Mouse (Mus musculus) hindbrain, embryonic 14.5 days (tissue): ENCODE results near the gene Pramef6. TPM values are rescaled to one million over a fixed set of nuclear protein-coding genes. Genes with fewer than 3 reads are reported as not detected.
"Not testable (repeated sequence)": the region's sequence is repeated elsewhere in the genome, so short reads cannot be mapped to it uniquely, and the experiment has no call there.

Experiments
- ATAC-seq: fragments of 200-750 bp; cut with Nextera tagmentation; 2 replicates; pipeline ENCODE4 v1.8.0; 2017; ENCODE audit warnings: moderate number of reproducible peaks, mild to moderate bottlenecking, moderate TSS enrichment, moderate library complexity; ENCODE audit not compliant: low FRiP score
- DNase-seq: peaks from one replicate; pipeline ENCODE4 v3.0.0-alpha.2; 2015; ENCODE audit warnings: low spot score
- H3K27ac ChIP-seq: fragments of 300-500 bp; sonication (generic); 2 replicates; pipeline ENCODE4 v1.5.1; 2014; ENCODE audit warnings: mild to moderate bottlenecking, moderate library complexity
- H3K27me3 ChIP-seq: fragments of 300-500 bp; sonication (generic); 2 replicates; pipeline ENCODE4 v1.6.1; 2014; ENCODE audit warnings: mild to moderate bottlenecking, low read length, mixed read lengths; ENCODE audit not compliant: control insufficient read depth, insufficient read depth
- H3K36me3 ChIP-seq: fragments of 300-500 bp; sonication (generic); replicated peaks from 2 replicates; pipeline ENCODE4 v1.6.1; 2014; ENCODE audit not compliant: control insufficient read depth, insufficient read depth
- H3K4me1 ChIP-seq: fragments of 300-500 bp; sonication (generic); replicated peaks from 2 replicates; pipeline ENCODE4 v1.6.1; 2014; ENCODE audit warnings: antibody characterized with exemption, low read length, mixed read lengths; ENCODE audit not compliant: control insufficient read depth, insufficient read depth
- H3K4me2 ChIP-seq: fragments of 300-500 bp; sonication (generic); replicated peaks from 2 replicates; pipeline ENCODE4 v1.6.1; 2014; ENCODE audit warnings: mild to moderate bottlenecking, moderate library complexity
- H3K4me3 ChIP-seq: fragments of 300-500 bp; sonication (generic); replicated peaks from 2 replicates; pipeline ENCODE4 v1.5.1; 2014; ENCODE audit warnings: mild to moderate bottlenecking, low read length
- H3K9ac ChIP-seq: fragments of 300-500 bp; sonication (generic); 2 replicates; pipeline ENCODE4 v1.6.1; 2014
- H3K9me3 ChIP-seq: fragments of 300-500 bp; sonication (generic); 2 replicates; pipeline ENCODE4 v1.6.1; 2016; ENCODE audit warnings: low read length; ENCODE audit not compliant: control insufficient read depth
- WGBS: fragments of 180-500 bp; shearing (Covaris S2); extraction: QIAGEN DNeasy Blood & Tissue Kit; methylation state at CpG from one replicate; pipeline ENCODE4 v1.1.7; 2014; 5-methylcytosine and 5-hydroxymethylcytosine counted together
- polyA plus RNA-seq: library from polyadenylated mRNA; unstranded; fragments of >200 nt; fragmentation: Nextera tagmentation; extraction: Ambion mirVana; gene quantifications from 2 replicates; pipeline ENCODE4 v1.2.1, GENCODE M21; 2014

Pramef6 gene
- polyA plus RNA-seq = not detected in 2 replicates

- not testable (repeated sequence) for ATAC-seq, H3K4me2 ChIP-seq, DNase-seq, H3K27ac ChIP-seq, H3K4me1 ChIP-seq, H3K4me3 ChIP-seq, H3K9ac ChIP-seq, H3K27me3 ChIP-seq, H3K36me3 ChIP-seq
- 85% methylated on average over 1 of the region's 1 CpGs for WGBS
- peaks cover 12% of the 10 kb centered on the region; the same call in 1 of the 2 replicates for H3K9me3 ChIP-seq
These were observed at the start of gene Pramef6 for GRCm38 (mm10) chr4:143900280-143900679. Gene Pramef6, minus strand, starts transcription at chr4:143900380.

- 81% methylated on average over 3 of the region's 3 CpGs for WGBS
- not testable (repeated sequence) for H3K4me1 ChIP-seq, ATAC-seq, H3K9ac ChIP-seq, H3K4me3 ChIP-seq, DNase-seq, H3K4me2 ChIP-seq, H3K27ac ChIP-seq, H3K27me3 ChIP-seq, H3K36me3 ChIP-seq
- peaks cover 36% of the 10 kb centered on the region for H3K9me3 ChIP-seq
These were observed 5.8 kb downstream of the Pramef6 start for GRCm38 (mm10) chr4:143894406-143894805.

- 79% methylated on average over 1 of the region's 1 CpGs for WGBS
- not testable (repeated sequence) for H3K4me3 ChIP-seq, H3K9ac ChIP-seq, DNase-seq, ATAC-seq, H3K36me3 ChIP-seq, H3K27me3 ChIP-seq, H3K27ac ChIP-seq, H3K4me1 ChIP-seq, H3K4me2 ChIP-seq
- H3K9me3 ChIP-seq = peaks cover 25% of the 10 kb centered on the region
These were observed 17.8 kb downstream of the Pramef6 start for GRCm38 (mm10) chr4:143882371-143882770.

GRCm38 (mm10) chr4:143846197-143846596 lies 54.0 kb downstream of the Pramef6 start, which contains the start of gene Gm13103:
Gene Gm13103, plus strand, starts transcription at chr4:143846497.
- H3K27me3 ChIP-seq, H3K27ac ChIP-seq, H3K4me3 ChIP-seq, ATAC-seq, DNase-seq, H3K9ac ChIP-seq, H3K36me3 ChIP-seq, H3K4me1 ChIP-seq, H3K4me2 ChIP-seq: not testable (repeated sequence)
- H3K9me3 ChIP-seq = peaks cover 47% of the 10 kb centered on the region

Other genes starting within 250 kb of the Pramef6 start
- gene Gm13088, start 243.1 kb downstream of the Pramef6 start, polyA plus RNA-seq = not detected in 2 replicates
- not detected in 2 replicates for gene Gm13089, start 197.7 kb downstream of the Pramef6 start, polyA plus RNA-seq
- not detected in 2 replicates for gene Gm13078, start 180.9 kb downstream of the Pramef6 start, polyA plus RNA-seq
- gene Gm13023, start 111.0 kb downstream of the Pramef6 start, polyA plus RNA-seq = not detected in 2 replicates
- gene Gm13084, start 84.3 kb downstream of the Pramef6 start, polyA plus RNA-seq = not detected in 2 replicates
- gene Gm13103, start 53.9 kb downstream of the Pramef6 start, polyA plus RNA-seq = not detected in 2 replicates
- not detected in 2 replicates for gene Pramef25, start 50.6 kb upstream of the Pramef6 start, polyA plus RNA-seq
- gene Gm13101, start 66.6 kb upstream of the Pramef6 start, polyA plus RNA-seq = not detected in 2 replicates
- not detected in 2 replicates for gene Pramef17, start 94.0 kb upstream of the Pramef6 start, polyA plus RNA-seq
- not detected in 2 replicates for gene Pramel4, start 158.7 kb upstream of the Pramef6 start, polyA plus RNA-seq
- gene Gm13102, start 206.1 kb upstream of the Pramef6 start, polyA plus RNA-seq = not detected in 2 replicates